Mouse (Mus musculus): Measurements from ENCODE around the gene Apoa2. TPM values are rescaled to one million over a fixed set of nuclear protein-coding genes. Genes with fewer than 3 reads are reported as not detected.

The Apoa2 gene
- polyA plus RNA-seq, 1 experiment, result 1.2 TPM

- TF ChIP-seq CTCF (IDR thresholded peaks at IDR 0.05; ENCODE audit: borderline replicate concordance, insufficient read depth, low read length) (no peak), POLR2A (IDR thresholded peaks at IDR 0.05; ENCODE audit: low read depth, low read length) (no peak; the same call in 1 of the 2 replicates)
- H3K4me3 ChIP-seq (ENCODE audit: insufficient read depth, low read length), result no peak overlapping the region
- peaks cover 3% of the 10 kb centered on the region for H3K4me1 ChIP-seq (ENCODE audit: control insufficient read depth, insufficient read depth, low read length)
- H3K27ac ChIP-seq (ENCODE audit: insufficient read depth, low read length), result peak overlapping the region; percentile 37
Measured at GRCm38 (mm10) chr1:171245353-171245752, 20.5 kb downstream of the Apoa2 start.

- H3K4me3 ChIP-seq (ENCODE audit: insufficient read depth, low read length), result peak overlapping the region; percentile 87
- H3K27ac ChIP-seq (ENCODE audit: insufficient read depth, low read length), result peak overlapping the region; percentile 88
- H3K4me1 ChIP-seq (ENCODE audit: control insufficient read depth, insufficient read depth, low read length), result peaks cover 3% of the 10 kb centered on the region
- TF ChIP-seq CTCF (IDR thresholded peaks at IDR 0.05; ENCODE audit: borderline replicate concordance, insufficient read depth, low read length), result 0 out of 2 replicates have a peak, but pooled peaks have one; percentile 21
- peak; percentile 91 for TF ChIP-seq POLR2A (IDR thresholded peaks at IDR 0.05; ENCODE audit: low read depth, low read length)
Measured at GRCm38 (mm10) chr1:171246709-171247452, 22.0 kb downstream of the Apoa2 start.

GRCm38 (mm10) chr1:171247453-171247841, 22.6 kb downstream of the Apoa2 start:
- Histone ChIP-seq H3K4me1 (ENCODE audit: control insufficient read depth, insufficient read depth, low read length) (peaks cover 3% of the 10 kb centered on the region), H3K27ac (ENCODE audit: insufficient read depth, low read length) (peak overlapping the region; percentile 88), H3K4me3 (ENCODE audit: insufficient read depth, low read length) (peak overlapping the region; percentile 20)
- TF ChIP-seq POLR2A (IDR thresholded peaks at IDR 0.05; ENCODE audit: low read depth, low read length) (no peak), CTCF (IDR thresholded peaks at IDR 0.05; ENCODE audit: borderline replicate concordance, insufficient read depth, low read length) (no peak)

- no peak for TF ChIP-seq CTCF (IDR thresholded peaks at IDR 0.05; ENCODE audit: borderline replicate concordance, insufficient read depth, low read length)
- no peak for TF ChIP-seq POLR2A (IDR thresholded peaks at IDR 0.05; ENCODE audit: low read depth, low read length)
- H3K4me3 ChIP-seq (ENCODE audit: insufficient read depth, low read length), result no peak overlapping the region
- H3K27ac ChIP-seq (ENCODE audit: insufficient read depth, low read length), result peak overlapping the region; percentile 88
- peaks cover 3% of the 10 kb centered on the region for H3K4me1 ChIP-seq (ENCODE audit: control insufficient read depth, insufficient read depth, low read length)
Measured at GRCm38 (mm10) chr1:171247916-171248315, 23.1 kb downstream of the Apoa2 start.

- TF ChIP-seq CTCF (IDR thresholded peaks at IDR 0.05; ENCODE audit: borderline replicate concordance, insufficient read depth, low read length) (no peak), POLR2A (IDR thresholded peaks at IDR 0.05; ENCODE audit: low read depth, low read length) (peak; percentile 20; the same call in 1 of the 2 replicates)
- Histone ChIP-seq H3K4me1 (ENCODE audit: control insufficient read depth, insufficient read depth, low read length) (peaks cover 3% of the 10 kb centered on the region), H3K4me3 (ENCODE audit: insufficient read depth, low read length) (no peak overlapping the region), H3K27ac (ENCODE audit: insufficient read depth, low read length) (peak overlapping the region; percentile 88)
Measured at GRCm38 (mm10) chr1:171248386-171249226, 23.8 kb downstream of the Apoa2 start.

GRCm38 (mm10) chr1:171249913-171250600, 25.2 kb downstream of the Apoa2 start, which contains the start of gene Adamts4:
Gene Adamts4, plus strand, starts transcription at chr1:171250421.
- Histone ChIP-seq H3K4me3 (ENCODE audit: insufficient read depth, low read length) (peak within 1 kb of the TSS; percentile 24), H3K27ac (ENCODE audit: insufficient read depth, low read length) (peak within 1 kb of the TSS; percentile 88), H3K4me1 (ENCODE audit: control insufficient read depth, insufficient read depth, low read length) (peaks cover 3% of the 10 kb centered on the region)
- peak; percentile 98 for TF ChIP-seq POLR2A (IDR thresholded peaks at IDR 0.05; ENCODE audit: low read depth, low read length)
- TF ChIP-seq CTCF (IDR thresholded peaks at IDR 0.05; ENCODE audit: borderline replicate concordance, insufficient read depth, low read length), result no peak

GRCm38 (mm10) chr1:171250680-171251593, 26.1 kb downstream of the Apoa2 start, which contains the start of gene Ndufs2:
Gene Ndufs2, minus strand, starts transcription at chr1:171251388.
- TF ChIP-seq CTCF (IDR thresholded peaks at IDR 0.05; ENCODE audit: borderline replicate concordance, insufficient read depth, low read length), result no peak
- peak; percentile 38 for TF ChIP-seq POLR2A (IDR thresholded peaks at IDR 0.05; ENCODE audit: low read depth, low read length)
- Histone ChIP-seq H3K27ac (ENCODE audit: insufficient read depth, low read length) (peak within 1 kb of the TSS; percentile 86), H3K4me1 (ENCODE audit: control insufficient read depth, insufficient read depth, low read length) (peaks cover 3% of the 10 kb centered on the region), H3K4me3 (ENCODE audit: insufficient read depth, low read length) (peak within 1 kb of the TSS; percentile 24)

- Histone ChIP-seq H3K4me1 (ENCODE audit: control insufficient read depth, insufficient read depth, low read length) (peaks cover 3% of the 10 kb centered on the region), H3K4me3 (ENCODE audit: insufficient read depth, low read length) (peak overlapping the region; percentile 24), H3K27ac (ENCODE audit: insufficient read depth, low read length) (peak overlapping the region; percentile 86)
- no peak for TF ChIP-seq CTCF (IDR thresholded peaks at IDR 0.05; ENCODE audit: borderline replicate concordance, insufficient read depth, low read length)
- TF ChIP-seq POLR2A (IDR thresholded peaks at IDR 0.05; ENCODE audit: low read depth, low read length), result peak; percentile 78
Measured at GRCm38 (mm10) chr1:171251594-171252324, 26.9 kb downstream of the Apoa2 start.

All from embryonic fibroblast, embryonic 13.5 days (primary cell).